Mouse (Mus musculus) stomach, postnatal 0 days (tissue): ENCODE data around the gene Itgb1bp1.

ENCODE experiments used
- CTCF ChIP-seq: IDR thresholded peaks from 2 replicates; pipeline ENCODE4 v1.5.1; 2016; ENCODE audit warnings: antibody characterized with exemption, low read depth, mild to moderate bottlenecking, moderate library complexity
- EP300 ChIP-seq: optimal IDR thresholded peaks from 2 replicates; pipeline ENCODE3; 2016; ENCODE audit warnings: antibody characterized with exemption

- TF ChIP-seq CTCF (no peak), EP300 (no peak)
Observed at GRCm38 (mm10) chr12:21288716-21289395, 2.8 kb upstream of the Itgb1bp1 start.
